Mouse (Mus musculus) skeletal muscle tissue, adult 2 months (tissue): ENCODE measurements around the gene Vps29.
A peak's percentile ranks its signal among the peaks of the same experiment; 100 is the strongest.
"Not testable (repeated sequence)": the region's sequence is repeated elsewhere in the genome, so short reads cannot be mapped to it uniquely, and the experiment has no call there.

Source experiments
- DNase-seq: peaks from one replicate; pipeline ENCODE4 v3.0.0-alpha.2; 2012; ENCODE audit warnings: low read depth, low spot score

The Vps29 gene

DNA sequence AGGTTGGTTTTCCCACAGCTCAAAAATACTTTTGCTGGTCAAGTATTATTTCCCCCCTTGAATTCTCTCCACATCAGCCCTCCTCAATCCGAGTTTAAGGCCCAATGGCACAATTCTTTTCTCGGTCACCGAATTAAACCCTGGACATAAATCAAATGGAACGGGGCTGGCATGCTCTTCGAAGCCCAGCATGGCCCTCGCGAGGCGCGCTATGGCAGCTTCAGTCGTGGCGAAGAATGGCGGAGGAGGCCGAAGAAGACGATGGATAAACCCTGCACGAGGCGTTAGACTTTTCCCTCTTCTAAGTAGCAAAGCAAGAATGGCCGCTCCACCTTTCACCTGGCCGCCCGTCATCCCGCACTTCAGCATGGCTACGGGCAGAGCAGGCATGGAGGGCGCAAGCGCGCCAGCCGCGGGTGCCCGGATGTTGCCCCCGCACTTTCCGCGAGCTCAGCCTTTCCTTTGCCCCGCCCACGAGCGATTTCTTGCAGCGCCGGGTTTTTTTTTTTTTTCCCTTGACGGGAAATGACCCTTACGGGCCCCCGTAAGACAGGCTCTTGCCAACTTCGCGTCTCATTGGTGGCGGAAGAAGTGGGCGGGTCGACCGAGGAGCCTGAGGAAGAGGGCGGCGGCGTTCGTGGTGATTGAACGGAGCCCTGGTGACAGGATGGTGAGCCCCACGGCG, at the start of gene Vps29, which contains the start of gene Rad9b:
TSS of gene Vps29 (plus strand) at position 563 of the 685 bp plus-strand sequence.
TSS of gene Rad9b (minus strand) at position 427 of the 685 bp plus-strand sequence.
- DNase-seq, result peak; percentile 99

DNA sequence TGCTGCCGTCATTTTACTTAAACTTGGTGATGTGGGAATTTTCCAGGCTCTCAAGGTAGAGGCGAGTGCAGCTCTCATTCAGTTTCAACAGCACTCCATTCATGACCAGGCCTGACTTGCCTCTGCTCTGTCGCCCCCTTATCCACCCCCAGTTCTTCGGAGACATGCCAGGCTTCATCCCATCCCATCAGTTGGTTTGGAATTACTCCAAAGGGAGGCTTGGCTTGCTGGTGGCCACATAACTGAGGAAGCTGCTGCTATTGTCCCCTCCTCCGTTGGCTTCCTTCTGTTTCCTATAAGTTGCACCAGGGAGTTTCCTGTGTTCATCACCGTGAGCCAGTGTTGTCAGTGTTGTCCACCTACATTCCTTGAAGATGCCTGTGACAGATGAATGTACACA, 49.6 kb upstream of the Vps29 start:
- no peak for DNase-seq

- DNase-seq, result no peak
These were observed 48.7 kb upstream of the Vps29 start for GRCm38 (mm10) chr5:122305472-122305871.

DNA sequence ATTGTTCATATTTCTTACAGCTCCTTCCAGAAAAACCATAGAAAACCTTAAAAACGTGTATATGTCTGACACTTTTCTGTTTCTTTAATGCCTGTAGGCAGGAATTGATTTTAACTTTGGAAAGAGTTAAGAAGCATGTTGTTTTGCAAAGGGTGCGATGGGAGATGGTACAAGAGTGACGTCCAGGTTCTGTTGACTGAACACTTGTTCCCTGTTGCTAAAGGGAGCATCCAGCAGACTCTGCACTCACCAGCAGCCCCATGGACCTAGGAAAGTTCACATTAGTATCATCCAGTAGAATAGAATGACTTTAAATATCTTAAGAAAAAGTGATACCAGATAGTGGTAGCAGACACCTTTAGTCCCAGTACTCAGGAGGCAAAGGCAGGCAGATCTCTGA, 47.6 kb upstream of the Vps29 start:
- DNase-seq, result no peak

DNA sequence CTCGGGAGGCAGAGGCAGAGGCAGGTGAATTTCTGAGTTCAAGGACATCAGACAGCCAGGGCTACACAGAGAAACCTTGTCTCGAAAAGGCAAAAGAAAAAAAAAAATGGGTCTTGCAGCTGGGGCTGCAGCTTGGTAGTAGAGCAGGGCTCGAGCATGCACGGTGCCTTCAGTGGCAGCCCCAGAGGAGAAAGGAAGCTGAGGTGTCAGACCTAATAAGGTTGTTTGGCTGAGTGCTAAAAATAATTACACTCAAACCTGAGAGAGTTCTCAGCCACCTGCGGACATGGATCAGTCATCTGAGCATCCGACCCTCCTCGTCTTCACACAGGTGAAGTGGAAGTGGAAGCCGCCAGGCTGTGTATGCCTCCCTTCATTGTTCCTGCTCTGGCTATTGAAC, 43.5 kb upstream of the Vps29 start:
- no peak for DNase-seq

- DNase-seq, result no peak
These were observed 42.5 kb upstream of the Vps29 start for GRCm38 (mm10) chr5:122311692-122312091.

DNA sequence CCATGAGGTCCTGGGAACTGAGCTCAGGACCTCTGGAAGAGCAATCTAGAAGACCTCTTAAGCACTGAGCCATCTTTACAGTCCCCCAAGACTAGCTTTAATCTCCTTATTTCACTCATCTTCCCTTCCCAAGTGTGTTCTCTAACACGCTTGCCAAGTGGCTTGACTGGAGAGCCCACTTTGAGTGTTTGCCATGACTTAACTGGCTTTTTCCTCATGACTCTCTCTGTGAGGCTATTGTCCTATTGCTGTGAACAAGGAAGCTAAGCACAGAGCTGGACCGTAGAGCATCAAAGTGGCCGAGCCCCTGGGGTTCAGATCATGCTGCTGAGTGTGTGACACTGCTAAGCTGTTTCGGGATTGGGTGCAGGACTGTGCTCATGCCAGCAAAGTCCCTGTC, 41.8 kb upstream of the Vps29 start:
- no peak for DNase-seq

- no peak for DNase-seq
These were observed 41.1 kb upstream of the Vps29 start for GRCm38 (mm10) chr5:122312942-122313684.

DNA sequence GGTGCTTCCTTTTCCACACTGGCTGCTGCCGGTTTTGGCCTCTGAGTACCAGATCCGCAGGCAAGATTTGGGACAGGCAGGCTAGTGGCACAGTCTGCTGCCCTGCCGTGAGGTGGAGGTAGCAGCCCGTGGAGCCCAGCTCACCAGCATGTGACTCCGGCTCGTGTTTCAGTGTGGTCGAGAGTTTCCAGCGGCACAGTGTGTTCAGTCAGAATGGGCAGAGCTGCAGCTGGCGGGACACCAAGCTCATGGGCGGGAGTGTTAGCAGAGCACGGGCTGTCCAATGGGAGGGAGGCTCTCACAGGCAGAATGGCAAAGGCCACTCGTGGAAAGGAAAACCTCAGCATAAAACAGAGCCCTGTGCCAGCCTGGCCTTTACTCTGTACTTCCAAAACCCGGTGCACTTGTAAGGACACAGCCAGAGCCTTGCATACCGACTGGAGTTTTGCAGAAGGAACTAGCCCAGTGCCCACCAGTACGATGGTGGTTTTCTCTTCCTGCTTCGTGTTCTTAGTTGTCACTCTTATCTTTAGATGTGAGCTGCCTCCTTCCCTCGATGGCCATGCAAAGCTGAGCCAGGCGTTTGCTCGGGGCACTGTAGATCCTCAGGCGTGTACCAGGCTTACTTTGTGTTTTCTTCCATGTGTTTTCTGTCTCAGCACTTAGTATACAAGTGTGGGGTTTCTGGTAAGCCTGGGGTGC, 39.1 kb upstream of the Vps29 start:
- DNase-seq, result peak; percentile 98

DNA sequence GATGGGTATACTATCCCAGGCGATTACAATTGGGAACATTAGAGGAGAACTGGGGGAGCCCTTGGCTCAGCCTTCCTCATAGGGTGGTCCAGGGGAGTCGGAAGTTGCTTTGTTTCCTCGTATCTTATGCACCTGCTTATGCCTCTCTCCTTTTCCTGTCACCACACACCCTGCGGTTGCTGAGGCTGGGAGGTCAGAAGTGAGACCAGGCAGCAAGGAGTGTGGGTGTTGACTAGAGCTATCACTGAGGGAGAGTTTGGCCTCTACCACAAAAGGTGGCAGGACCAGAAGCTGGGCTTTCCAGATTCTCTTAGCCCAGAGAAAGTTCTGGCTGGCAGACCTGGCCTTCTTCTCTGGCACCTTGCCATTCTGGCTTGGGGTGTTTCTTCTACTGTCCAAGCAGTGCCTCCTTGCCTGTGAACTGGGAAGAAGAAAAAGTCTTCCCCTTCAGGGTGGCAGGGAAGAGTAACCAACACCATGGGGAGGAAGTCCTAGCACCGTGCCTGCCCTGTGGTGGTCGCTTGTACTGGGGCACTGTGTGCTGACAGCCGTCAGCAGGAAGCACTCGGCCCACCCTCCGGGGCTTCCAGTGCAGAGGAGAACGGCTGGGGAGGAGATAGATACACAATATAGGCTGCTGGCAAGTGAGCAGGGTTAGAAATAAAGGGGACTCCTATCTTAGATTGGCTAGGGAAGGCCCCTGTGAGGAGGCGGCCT, 36.7 kb upstream of the Vps29 start:
- DNase-seq, result peak; percentile 65

DNA sequence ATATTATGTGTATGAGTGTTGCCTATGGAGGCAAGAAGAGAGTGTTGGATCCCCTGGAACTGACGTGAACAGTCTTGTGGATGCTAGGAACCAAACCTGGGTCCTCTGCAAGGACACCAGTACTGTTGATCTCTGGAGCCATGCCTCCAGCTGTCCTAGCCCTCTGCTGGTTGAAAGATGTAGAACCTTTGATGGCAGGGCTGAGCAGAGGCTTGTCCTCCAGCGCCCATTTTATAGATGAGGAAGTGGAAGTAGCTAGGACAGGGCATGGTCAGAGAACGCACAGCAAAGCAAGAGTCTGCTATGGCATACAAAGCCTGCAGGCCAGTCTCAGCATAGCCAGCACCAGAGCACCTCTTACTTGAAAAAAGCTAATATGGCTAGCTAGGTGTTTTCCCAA, 36.1 kb upstream of the Vps29 start:
- DNase-seq, result no peak

GRCm38 (mm10) chr5:122318976-122319375, 35.2 kb upstream of the Vps29 start:
- not testable (repeated sequence) for DNase-seq

DNA sequence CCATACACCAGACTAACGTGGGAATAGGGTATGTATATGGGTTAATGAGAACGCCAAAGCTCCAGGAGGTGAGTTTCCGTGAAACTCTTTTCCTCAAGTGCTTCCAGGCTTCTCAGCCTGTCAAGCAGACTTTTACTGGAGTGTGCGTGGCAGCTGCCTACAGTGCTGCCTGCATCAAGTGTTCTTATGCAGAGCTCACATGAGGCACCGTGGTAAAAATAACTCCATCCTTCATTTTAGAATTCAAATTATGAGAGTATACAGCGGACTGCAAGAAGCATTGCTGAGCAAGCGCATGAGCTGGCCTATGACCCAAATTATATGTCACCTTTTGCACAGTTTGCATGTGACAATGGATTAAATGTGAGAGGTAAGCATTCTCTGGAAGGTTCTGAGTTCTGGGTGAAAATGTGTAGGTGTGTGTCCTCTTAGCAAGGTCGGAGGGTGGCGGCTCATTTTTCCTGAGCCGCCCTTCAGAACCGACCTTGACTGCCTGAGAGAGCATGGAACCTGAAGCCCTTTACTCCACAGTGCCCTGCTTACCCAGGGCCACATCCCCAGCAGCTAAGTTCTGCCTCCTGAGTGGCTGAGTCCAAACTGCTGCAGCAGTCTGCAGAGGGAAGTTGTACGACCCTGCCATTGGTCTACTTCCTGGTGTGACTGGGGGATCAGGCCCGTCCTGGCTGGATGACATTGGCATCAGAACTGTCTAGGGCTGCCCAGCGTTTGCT, 34.5 kb upstream of the Vps29 start:
- DNase-seq, result no peak

DNA sequence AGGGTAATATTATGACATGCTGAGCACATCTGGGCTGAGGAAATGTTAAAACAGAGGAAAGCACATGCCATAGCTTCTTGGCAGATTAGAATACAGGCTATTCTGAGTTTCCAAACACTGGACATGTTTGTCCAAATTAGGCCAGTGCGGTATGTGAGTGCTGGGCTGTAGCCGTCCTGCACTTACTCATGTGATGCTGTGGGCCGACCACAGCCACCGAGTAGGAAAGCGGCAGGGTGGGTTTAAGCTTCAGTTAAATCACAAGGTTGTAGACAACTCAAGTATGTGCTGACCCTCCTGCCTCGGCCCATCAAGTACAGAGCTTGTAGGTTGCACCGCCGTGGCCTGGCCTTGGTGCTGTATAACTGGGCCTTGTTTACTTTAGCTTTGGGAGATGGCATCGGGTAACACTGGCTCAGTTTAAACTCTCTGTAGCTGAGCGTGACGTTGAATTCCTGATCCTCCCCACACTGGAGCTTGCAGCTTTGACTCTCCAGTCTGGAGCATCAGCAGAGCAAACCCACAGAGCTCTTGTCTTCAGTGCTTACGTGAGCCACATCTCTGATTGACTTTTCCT, 33.9 kb upstream of the Vps29 start:
- DNase-seq, result no peak

- no peak for DNase-seq
These were observed 30.6 kb upstream of the Vps29 start for GRCm38 (mm10) chr5:122323523-122323922.

GRCm38 (mm10) chr5:122324608-122325431, 29.3 kb upstream of the Vps29 start:
- DNase-seq, result peak; percentile 58

DNA sequence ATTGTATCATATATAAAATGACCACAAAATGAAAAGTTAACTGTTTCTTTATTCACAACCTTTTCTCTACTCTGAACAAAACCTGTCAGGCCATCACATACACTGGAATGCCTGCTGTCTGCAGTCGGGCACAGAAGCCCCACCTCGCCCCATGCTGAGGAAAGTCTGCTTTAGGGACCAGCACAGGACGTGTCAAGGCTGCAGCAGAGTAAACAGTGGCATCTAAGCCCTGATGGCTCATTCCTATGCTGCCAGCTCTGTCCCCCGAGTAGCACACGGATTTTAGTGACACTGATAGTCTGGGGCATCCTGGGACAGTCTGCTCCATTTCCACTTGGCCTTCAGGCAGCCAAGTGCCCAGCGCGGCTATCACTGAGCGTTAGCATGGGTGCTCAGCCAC, 28.7 kb upstream of the Vps29 start:
- no peak for DNase-seq

- DNase-seq, result no peak
These were observed 26.9 kb upstream of the Vps29 start for GRCm38 (mm10) chr5:122327283-122327682.

DNA sequence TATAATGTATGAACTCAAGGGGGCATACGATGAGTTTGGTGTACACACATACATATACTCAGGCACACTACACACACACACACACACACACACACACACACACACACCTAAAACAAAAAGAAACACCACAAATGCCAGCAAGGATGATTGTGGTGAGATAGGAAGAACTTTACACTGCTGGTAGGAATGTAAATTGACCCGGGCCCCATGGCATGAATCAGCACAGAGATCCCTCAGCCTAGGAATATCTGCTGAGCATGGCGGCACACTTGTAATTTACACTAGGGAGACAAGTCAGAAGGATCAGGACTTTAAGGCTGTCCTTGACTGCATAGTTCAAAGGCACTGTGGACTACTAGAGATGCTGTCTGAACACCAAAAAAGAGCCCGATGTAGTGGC, 23.9 kb upstream of the Vps29 start:
- DNase-seq, result no peak

- no peak for DNase-seq
These were observed 19.5 kb upstream of the Vps29 start for GRCm38 (mm10) chr5:122334682-122335081.
